Mouse (Mus musculus): ENCODE measurements around the gene Sparc. TPM values are rescaled to one million over a fixed set of nuclear protein-coding genes. Genes with fewer than 3 reads are reported as not detected.
"Not testable (repeated sequence)": the region's sequence is repeated elsewhere in the genome, so short reads cannot be mapped to it uniquely, and the experiment has no call there.

Gene Sparc
- total RNA-seq, 2 experiments from 2014 or later: 1,405 to 1,430 TPM

- no peak for DNase-seq
These were observed 13.1 kb upstream of the Sparc start for GRCm38 (mm10) chr11:55436089-55436488.

DNA sequence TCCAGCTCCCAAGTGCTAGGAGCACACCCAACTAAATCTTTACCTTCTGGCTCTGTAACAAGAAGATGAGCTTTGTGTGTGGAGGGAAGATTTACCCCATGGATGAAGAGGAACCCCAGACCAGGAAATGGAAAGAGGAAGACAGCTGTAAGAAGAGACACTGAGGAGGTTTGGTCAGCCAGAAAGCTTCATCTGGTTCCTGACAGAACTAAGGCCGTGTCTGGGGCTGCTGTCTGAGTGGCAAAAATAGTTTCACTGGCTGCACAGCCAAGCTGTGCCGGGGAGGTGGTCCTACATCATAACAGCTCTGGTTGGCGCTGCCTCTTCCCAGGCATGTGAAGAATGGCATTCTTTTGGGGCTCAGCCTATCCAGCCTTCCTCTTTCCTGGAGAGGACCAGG, 10.0 kb upstream of the Sparc start:
- DNase-seq: peak; percentile 46

GRCm38 (mm10) chr11:55429973-55430372, 7.0 kb upstream of the Sparc start:
- no peak for DNase-seq

DNA sequence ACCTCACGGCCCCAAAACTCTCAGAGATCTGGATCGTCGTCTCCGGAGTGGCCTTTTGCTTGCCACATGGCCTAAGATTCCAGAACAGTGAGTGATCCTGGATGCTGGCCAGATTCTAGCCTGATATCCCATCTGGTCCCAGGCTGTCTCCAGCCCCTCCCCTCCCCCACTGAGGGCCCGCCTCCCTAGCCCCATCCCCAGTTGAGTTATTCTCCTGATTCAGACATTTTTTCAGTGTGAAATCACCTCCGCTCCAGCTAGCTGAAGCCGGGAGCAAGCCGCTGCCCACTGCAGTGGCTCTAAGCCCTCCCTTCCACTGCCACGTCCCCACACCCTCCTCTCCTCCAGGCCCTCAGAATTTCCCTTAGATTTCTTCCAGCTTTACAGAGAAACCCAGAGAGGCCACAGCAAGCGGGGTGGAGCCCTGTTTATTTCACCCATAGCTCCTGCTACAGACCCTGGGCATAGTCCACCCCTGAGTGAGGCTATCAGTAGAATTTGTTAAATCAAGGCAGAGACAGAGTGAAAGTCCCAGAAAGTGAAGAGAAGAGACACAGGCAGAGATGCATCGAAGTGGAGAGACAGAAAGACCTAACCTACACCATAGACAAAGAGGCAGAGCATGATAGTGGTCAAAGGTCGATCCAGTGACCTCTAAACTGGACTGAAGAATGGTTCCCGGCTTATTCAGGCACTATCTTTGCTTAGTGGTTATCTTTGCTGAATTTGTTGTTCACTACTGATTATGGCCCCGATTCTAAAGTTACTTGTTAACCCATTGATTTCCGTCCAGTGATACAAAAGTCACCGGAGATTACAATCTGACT, 5.4 kb upstream of the Sparc start:
- peak; percentile 95 for DNase-seq

GRCm38 (mm10) chr11:55424746-55425360, 1.9 kb upstream of the Sparc start:
- DNase-seq: no peak

DNA sequence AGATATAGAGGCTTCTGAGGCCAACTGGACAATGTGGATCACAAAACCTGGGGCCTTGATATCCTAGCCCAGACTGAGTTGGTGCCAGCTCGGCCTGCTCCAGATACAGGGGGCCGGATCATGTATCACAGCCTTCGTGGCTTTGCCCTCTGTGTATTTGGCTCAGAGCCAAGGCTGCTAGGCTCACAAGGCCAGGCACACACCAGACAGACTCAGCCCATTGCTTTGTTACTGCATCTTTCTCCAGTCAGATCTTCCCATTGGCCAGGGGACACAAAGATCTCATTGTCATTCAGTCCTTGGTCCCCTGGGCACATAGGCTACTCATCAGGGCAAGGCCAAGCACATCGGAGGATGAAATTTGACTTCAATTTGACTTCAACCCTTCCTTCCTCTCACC, 773 bp upstream of the Sparc start:
- DNase-seq: peak; percentile 60

DNA sequence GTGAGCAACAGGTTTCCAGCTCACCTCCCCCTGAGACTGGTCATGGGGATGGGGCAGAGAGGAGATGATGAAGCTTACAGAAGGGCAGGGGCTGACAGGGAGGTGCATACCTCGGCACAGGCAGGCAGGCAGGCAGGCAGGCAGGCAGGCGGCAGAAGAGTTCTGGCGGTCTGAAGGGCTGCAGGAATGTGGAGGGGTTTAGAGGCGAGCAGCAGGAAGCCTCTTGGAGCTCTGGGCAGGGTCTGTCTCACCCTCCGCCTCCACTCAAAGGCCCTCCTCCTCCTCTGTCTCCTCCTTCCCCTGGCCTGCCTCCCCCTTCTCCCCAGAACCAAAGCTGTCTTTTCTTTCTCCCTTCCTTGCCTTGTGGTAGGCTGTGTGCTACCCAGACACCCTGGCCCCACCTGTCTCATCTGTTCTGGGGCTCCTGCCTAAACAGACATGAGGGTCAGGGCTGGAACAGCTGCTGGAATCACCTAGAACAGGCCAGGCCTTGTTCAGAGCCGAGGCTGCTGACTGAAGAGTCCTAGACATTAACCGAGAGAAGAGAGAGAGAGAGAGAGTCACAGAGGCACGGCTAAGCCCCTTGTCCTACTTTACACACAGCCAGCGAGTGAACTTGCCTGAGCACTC, 3.2 kb downstream of the Sparc start:
- peak; percentile 81 for DNase-seq

DNA sequence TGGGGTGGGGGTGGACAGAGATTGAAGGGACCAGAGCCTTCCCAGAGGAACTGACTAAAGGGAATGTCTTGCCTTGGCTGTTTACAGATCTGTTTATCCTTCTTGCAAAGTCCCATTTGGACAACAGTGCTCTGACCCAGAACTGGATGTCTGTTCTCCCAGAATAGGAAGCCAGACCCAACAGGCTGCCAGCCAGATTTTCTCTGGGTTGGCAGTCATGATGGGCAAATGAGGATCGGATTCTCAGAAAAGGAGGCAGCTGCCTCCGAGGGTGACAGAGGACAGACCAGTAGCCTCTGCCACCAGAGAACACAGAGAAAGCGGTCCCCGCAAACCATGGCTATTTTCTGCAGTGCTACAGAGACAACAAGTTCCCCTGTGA, 3.7 kb downstream of the Sparc start:
- peak; percentile 58 for DNase-seq

DNA sequence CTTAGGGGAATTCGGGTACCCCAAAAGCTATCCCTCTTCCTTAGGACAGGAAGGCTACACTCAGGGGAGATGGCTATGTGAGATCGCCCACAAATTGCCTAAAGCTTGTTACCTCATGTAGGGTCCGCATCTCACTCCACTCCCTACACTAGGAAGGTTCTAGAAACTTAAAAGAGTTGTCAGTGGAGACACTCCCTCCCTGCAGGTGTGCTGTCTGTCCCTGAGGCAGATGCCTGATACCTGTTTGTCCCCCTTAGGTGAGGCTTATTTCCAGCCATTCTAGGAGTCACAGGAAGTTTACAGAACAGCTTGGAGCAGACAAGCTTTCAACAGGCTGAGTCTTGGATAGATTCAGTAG, 4.3 kb downstream of the Sparc start:
- no peak for DNase-seq

DNA sequence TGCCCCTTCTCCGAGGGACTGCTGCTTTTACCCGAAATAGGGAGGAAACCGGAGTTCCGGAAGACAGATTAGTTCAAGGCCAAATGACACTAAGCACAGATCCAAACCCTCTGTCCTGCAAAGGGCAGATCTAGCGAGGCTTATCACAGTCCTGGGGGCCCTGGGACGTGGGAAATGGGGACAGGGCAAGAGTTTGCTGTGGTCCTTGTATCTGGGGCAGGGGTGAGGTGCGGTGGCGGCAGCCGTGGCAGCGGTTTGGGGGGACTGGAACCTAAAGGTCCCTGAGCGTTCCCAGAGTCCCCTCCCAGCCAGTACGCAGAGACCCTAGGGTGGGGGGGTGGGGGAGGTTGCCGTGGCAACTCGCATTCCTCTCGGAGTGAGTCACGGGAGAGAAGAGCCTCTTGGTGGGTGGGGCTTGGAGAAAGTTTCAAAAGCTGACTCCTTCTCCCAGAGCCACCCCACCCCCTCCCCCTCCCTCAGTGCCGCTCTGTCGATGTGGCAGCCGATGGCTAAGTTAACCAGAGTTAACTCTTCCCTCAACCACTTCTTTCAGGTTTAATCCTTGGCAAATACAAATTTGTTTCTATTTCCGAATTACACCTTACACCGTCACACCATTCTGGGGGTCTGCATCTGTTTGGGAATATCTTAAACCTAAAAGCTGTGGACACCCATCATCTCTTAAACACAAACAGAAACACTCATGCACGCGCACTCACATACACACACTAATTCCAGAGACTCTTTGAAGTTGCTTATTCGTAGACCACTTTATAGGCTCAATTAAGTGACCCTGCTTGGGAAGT, 4.9 kb downstream of the Sparc start:
- peak; percentile 74 for DNase-seq

GRCm38 (mm10) chr11:55416609-55417265, 6.2 kb downstream of the Sparc start:
- DNase-seq: peak; percentile 30

GRCm38 (mm10) chr11:55415731-55416130, 7.3 kb downstream of the Sparc start:
- not testable (repeated sequence) for DNase-seq

- peak; percentile 56 for DNase-seq
These were observed 7.8 kb downstream of the Sparc start for GRCm38 (mm10) chr11:55415036-55415704.

- DNase-seq: peak; percentile 54
These were observed 8.7 kb downstream of the Sparc start for GRCm38 (mm10) chr11:55414314-55414713.

- no peak for DNase-seq
These were observed 9.6 kb downstream of the Sparc start for GRCm38 (mm10) chr11:55413416-55413796.

GRCm38 (mm10) chr11:55412680-55413415, 10.1 kb downstream of the Sparc start:
- no peak for DNase-seq

DNA sequence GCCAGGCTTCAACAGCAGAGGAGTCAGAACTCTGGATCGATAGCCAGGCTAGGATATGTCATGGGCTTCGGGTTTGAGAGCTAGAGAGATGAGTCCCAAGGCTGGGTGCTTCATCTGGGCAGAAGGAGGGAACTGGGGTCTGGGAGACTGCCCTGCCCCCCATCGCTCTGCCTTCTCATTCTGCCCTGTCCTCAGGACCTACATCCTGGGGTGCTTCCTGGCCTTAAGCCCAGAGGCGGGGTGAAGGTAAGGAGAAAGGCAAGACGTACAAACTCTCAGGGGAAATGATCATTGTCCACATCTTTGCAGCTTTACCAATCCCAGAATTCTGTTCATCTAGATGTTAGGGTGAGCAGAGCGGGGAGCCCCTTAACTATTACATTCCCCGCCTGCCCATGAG, 10.9 kb downstream of the Sparc start:
- no peak for DNase-seq

DNA sequence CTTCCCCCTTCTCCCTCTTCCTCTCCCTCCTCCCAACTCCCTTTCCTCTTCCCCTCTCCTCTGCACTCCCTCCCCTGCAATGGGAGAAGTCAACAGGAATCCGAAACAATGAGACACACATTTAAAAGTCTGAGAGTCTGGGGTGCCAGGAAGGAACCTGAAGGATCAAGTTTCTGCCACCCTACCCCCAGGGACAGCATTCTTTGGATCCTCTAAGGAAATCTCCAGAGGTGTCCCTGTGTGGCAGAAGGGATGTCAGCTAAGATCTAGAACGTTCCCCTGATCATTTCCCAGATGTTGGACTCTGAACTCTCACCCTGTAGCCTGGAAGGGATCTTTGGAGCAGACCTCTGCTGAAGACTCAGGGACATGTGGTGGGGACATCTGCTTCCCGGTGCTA, 12.5 kb downstream of the Sparc start:
- DNase-seq: no peak

DNA sequence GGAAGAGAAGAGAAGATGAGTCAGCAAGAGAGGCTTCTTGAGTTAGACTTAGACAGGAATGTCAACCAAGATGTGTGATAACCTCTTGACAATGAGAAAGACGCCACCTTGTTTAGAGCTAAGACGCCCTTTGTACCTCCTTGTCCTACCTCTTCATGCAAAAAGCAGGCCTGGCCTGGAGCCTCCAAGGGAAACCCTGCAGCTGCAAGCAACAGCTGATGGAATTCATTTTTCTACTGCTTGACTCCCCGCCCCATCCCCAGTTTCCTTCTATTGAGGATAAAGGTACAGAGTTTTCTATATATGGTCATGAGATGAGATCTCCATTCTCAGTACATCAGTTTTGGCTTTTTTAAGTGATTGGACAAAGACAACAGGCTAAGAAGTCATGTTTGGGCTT, 13.0 kb downstream of the Sparc start:
- no peak for DNase-seq

DNA sequence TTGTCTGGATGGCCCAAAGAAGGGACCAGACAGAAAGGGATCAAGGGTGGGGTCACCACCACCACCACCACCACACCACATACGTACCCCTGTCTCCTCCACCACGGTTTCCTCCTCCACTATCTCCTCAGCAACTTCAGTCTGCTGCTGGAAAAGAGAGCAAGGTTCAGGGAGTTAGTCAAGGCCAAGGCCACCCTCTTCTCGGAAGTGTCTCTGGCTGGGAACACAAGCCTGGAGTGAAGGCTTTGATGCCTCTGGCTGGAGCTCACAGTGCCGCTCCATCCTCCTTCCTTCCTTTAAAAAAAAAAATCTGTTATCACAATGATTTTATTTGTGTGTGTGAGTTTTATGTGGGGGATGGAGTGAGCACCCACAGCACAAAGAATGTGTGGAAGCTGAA, 15.8 kb downstream of the Sparc start:
- no peak for DNase-seq

Measured in heart, postnatal 4 days (tissue).